Mouse (Mus musculus) thymus, postnatal 4 days (tissue): ENCODE measurements around the gene C130032M10Rik.

Experiments
- DNase-seq: peaks from one replicate; pipeline ENCODE4 v3.0.0; 2021

The C130032M10Rik gene

DNA sequence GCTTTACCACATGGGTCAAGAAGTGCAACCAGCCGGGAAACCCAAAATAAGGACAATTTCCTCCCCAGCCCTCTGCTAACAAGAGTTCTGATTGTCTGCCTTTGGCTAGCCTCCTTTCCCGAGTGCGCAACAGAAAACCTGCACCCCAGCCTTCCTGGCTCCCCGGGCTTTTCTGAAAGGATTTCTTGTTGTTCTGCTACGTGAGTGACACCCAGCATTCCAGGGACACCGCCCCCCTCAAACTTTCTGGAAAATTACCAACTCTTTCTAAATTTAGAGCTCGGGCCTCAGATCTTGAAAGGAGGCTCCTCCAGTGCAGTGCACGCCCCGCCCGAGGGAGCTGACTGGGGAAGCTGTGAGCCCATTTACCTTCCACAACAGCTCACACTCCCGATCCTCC lies at the start of gene C130032M10Rik:
Gene C130032M10Rik (plus strand): TSS at position 334 of the 400 bp plus-strand sequence.
- no peak for DNase-seq

DNA sequence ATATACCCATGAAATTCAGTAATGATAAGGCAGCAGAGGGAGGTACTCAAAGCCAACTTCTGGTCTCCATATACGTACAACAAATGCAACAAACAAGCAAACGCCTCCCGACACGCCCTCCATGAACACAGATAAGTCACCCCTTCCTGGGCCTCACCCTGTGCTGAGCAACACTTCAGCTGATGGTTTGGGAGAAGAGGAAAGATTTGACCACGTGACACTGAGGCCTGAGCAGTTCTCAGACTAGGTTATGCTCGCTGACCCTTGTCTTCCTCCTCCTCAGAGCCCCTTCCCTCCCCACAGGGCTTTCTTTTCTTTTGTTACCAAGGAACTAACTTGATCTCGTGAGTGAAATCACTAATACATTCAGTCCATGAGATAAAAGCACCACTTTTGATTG lies 48.6 kb upstream of the C130032M10Rik start:
- DNase-seq = no peak

DNA sequence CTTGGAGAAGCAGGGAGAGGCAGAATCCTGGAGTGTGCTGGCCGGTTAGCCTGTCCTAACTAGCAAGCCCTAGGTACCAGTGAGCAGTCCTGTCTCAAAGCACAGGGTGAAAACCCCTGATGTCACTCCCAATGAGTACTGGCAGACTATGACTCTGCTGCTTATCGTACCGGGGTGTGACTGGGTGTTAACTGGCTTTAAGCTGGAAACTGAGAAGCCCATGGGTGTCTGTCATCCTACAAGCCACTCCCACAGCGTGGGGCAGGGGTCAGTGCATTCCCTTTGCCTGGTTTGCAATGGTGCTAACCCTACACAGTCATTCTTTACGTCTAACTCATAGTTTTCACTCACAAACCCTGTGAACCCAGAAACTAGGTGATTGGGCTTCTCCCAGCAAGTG lies 47.3 kb upstream of the C130032M10Rik start:
- no peak for DNase-seq

DNA sequence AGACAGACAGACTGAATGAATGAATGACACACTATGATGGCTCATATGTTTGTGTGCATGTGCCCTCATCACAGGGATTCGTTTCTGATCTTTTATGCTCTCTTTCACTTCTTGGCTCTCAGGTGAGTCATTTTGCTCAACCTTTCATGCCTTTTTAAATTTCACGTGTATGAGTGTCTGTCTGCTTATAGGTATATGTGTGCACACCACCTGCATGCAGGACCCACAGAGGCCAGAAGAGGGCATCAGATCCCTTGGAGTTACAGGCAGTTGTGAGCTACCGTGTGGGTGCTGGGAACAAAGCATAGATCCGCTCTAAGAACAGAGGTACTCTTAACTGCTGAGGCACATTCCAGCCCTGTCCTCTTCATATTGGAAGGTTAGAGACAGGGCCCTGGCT lies 46.8 kb upstream of the C130032M10Rik start:
- no peak for DNase-seq

DNA sequence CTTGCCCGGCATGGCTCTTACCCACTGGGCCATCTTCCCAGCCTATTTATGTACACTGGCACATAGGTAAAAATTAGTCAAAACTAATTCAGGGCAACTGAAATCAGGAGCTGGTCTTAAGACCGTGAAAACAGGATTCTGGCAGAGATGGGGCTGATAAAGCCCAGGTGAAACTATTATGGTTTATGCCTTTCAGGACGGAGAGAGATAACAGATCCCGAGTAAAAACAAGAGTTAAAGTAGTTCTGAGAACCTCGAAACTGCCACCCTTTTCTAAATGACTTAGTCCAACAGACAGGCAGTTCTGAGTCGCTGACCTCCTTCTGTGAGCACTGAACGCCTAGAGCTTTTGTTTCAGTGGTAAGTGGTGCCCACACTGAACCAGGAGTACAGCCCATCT lies 43.6 kb upstream of the C130032M10Rik start:
- DNase-seq = no peak

DNA sequence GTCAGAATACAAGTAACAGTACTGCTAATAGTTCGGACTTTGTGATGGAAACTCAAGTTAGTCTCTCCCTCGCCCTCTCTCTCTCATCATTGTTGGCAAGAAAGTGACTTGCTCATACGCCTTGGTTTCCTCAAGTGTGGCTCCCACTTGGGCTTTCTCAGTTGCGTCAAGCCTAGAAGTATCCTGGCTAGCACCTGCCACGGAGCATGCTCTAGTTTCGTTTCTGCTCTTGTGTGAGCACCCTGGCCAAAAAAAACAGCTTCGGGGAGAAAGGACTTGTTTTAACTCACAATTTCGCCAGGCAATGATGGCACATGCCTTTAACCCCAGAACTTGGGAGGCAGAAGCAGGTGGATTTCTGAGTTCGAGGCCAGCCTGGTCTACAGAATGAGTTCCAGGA lies 38.5 kb upstream of the C130032M10Rik start:
- no peak for DNase-seq

DNA sequence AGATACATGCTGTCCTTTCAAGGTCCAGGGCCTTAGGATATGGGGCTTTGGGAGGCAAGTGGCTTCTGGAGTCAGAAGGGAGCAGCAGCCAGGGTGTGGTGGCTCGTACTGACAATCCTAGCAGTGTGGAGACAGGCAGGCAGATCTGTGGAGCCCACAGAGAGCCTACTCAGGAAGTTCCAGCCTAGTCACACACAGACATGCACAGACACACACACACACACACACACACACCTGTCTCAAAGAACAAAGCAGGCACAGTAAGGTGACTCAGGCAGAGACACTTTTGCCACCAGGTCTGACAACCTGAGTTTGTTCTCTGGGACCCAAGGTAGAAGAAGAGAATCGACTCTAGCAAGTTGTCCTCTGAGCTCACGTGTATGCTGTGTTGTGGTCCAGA lies 34.6 kb upstream of the C130032M10Rik start:
- DNase-seq = no peak

DNA sequence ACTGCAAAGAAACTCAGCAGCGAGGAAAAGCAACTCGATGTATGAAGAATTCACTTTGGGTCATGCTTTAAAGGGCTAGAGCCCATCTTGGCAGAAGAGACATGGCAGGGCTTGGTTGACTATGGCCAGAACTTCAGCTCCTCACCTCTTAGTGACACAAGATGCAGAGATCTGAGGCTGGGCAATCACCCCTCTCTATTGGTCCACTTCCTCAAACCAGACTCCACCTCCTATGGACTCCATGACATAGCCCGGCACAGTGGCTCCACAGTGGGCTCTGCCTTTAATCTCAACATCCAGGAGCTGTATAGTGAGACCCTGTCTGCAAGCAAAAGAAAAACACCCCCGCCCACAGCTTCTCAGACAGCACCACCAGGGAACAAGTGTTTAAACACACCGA lies 30.7 kb upstream of the C130032M10Rik start:
- no peak for DNase-seq

DNA sequence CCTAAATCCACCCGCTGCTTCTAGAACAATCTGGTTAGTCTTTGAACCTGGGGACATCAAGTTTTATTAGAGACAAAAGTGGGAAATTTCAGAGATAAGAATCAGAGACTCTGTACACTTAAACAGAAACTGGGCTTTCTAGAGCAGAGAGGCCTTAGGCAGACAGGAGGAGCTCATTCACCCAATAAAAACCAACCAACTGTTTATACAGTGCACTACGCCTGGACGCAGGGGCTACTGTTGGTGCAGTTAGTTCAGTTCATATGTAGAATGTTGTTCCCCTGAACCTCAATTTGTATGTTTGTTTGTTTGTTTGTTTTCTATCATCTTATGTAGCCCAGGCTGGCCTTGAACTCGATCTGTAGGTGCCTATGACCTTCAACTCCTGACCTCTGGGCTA lies 28.7 kb upstream of the C130032M10Rik start:
- no peak for DNase-seq

DNA sequence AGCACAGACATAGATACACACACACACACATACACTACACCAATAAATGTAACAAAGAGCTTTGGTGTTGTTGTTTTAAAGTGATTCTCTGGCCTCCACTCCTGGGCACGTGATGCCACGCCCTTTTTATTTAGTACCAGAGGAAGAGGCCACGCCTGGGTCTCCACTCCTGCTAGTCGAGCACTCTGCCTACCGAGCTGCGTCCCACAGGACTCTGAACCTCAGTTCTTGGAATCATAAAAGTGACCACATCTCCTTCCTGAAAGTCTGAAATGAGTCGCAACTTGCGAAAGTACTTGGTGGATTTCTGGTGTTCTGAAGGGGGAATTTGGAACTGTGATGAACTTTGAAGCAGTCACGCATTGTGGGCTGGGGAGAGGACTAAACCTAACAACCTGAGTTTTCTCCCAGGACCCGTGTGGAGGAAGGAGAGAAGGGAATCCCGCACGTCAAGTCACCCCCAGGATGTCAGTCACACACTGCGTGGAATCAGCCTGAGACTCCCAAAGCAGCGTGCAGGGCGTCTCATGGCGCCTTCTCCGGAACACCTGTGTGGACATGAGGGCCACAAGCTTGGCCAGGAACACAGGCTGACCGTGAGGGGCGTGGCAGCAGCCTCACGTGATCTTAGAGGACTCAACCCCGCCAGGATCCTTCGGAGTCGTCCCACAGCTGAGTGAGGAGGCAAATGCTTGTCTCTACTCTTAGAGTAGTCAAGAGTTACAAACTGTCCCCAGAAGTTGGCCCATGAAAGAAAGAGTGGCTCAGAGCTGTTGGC lies 27.8 kb upstream of the C130032M10Rik start:
- no peak for DNase-seq

DNA sequence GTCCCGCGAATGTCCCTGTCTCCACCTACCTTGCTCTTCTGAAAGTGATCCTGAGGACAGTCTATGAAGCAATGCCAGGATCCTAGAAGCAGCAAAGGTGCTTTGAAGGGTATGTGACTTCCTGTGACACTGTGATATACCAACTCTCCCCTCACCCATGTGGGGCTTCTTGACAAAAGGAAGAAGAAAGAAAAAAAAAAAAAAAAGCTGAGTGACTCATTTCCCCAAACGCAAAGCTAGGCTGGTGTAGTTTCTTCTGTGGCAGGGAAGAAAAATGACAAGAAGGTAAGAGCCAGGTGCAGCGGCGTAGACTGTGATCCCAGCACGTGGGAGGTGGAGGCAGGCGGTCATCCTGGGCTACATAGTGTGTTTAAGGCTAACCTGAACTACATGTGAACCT lies 19.0 kb upstream of the C130032M10Rik start:
- DNase-seq = peak; percentile 59

DNA sequence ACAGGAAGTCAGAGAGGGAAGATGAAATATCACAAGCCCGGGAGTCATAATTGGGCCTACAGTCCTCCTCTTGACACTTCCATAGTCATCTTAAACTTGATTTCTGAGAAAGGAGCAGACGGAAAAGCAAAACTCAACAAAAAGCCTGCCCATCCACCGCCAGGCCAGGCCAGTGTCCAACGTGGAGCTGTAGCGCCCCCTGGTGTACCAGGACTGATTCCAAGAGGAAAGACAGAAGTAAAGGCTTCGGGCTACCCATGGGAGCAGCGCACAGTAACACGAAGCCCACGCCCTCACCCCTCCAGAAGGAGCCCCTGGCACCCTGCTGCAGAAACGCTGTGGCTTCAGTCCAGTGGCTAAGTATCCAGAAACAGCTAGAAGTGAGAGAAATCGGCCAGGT lies 17.3 kb upstream of the C130032M10Rik start:
- DNase-seq = peak; percentile 98

DNA sequence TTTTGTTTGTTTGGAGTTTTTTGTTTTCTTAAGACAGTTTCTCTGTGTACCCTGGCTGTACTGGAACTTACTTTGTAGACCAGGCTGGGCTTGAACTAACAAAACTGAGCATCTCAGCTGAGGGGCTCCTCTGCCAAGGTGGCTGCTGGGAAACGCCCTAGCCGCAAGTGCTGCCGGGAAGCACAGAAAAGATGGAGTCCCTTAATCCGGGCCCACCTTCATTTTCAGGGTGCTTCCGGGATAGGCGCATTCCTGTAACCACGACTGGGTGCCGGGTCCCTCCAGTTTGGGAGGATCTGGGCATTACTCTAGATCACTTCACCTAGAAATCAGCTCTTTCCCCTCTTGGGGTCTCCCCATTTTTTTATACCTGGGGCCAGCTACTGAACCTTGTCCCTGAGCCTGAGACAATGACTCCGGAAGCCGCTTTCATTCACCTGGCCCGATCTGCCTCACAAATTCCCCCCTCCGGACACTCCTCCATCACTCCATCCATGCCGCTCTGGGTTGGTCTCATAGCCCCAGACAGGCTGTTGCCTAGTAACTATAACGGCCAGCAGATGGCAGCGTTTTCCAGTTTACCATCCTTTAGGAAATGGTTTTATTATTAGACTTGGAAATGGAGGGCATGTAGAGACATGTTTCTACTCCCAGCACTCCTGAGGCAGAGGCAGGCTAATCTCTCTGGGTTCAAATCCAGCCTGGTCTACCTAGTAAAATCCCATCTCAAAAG lies 15.5 kb upstream of the C130032M10Rik start:
- DNase-seq = peak; percentile 83

DNA sequence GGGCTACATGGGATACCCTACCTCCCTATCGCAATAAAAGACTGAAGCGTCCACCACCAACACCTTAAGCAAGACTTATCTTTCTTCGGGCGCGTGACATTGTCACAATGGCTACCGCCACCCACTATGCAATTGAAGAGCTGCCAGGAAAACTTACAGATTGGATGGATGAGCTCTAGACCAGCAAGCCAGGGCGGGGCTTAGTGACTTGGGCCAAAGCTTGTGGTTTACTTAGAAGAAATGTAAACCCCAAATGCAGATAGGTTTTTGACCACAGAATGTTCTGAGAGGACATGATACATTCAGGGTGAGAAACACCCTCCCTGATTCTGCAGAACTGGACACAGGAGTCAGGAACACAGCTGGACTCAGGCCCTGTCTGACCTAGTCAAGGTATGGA lies 14.4 kb upstream of the C130032M10Rik start:
- DNase-seq = no peak

DNA sequence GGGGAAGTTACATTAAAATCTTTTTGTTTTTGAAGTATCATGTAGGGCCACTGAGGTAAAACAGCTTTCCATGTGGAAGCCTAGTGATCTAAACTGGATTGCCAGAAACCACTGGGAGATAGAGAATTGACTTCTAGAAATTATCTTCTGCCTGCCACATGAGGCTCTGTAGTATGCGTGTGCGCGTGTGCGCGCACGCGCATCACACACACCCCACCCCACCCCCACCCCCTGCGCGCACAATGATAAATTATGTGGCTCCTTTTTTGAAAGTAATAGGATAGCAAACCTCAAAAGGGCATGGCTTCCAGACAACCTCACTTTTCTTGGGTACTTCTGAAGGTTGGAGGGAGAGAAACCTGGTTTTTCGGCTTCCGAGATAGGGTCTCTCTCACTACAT lies 13.6 kb upstream of the C130032M10Rik start:
- no peak for DNase-seq

DNA sequence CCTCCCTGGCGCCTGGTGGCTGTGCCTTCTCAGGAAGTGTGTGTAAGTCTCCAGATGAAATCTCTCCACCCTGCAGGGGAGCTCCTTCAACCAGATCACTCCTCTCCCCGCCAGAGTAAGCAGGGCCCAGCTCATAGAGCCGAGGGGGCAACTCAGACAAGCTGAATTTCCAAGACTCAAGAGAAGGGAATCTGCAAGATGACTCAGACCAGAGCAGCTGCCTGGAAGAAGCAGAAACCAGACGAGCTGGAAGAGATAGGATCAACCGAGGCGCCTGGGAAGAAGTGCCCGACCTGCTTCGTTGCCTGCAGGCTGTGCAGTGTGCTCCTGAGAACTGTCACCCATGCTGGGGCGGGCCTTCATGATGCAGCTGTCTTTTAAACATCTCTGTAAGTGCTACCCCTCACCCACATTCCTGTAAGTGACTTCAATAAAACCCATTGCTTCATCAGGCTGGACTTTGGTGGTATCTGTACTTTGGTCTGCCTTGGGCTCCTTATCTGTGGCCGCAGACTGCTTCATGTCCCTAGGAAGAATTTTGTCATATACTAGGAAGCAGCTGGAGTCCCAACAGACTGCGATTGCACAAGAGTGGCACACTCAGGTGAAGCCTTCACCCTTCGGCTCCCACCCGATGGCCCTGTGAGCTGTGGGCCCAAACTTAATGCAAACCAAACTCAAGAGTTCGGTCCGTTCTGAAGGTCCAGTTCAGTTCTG lies 12.6 kb upstream of the C130032M10Rik start:
- DNase-seq = no peak

DNA sequence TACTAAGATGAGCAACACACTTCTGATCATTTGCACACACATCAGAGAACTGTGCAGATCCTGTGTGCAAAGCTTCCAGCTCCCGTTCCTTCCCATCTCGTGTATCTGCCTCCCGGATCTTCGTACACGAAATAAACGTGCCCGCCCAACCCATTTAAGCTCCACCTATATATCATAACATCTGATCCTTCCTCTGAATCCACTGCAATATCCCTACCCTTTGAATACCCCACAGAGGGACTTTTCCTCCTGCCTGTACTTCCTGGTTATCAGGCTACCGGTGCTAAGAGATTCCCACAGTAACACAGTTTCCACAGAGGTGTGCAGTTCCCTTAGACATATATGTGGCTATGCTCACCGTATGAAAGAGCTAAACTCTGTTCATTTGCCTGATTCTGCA lies 10.7 kb upstream of the C130032M10Rik start, which contains the start of gene Ccr4:
Gene Ccr4 (minus strand): TSS at position 101 of the 400 bp plus-strand sequence.
- DNase-seq = no peak

DNA sequence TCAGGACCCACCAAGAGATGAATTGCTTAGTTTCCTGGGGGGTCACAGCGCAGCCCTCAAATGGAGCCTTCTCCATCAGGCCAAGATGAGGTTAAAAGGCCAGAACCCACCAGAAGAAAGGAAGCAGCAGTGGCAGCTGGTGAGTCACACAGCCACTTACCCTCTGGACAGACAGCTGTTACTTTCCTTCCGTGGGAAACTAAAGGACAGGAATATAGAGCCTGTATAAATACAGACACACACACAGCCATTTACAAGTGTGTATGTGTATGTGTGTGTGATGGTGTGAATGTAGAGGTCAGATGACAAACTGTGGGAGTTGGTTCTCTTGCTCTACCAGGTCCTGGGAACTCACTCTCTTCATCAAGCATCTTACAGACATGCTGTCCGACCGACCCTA lies 8.9 kb upstream of the C130032M10Rik start:
- DNase-seq = no peak

DNA sequence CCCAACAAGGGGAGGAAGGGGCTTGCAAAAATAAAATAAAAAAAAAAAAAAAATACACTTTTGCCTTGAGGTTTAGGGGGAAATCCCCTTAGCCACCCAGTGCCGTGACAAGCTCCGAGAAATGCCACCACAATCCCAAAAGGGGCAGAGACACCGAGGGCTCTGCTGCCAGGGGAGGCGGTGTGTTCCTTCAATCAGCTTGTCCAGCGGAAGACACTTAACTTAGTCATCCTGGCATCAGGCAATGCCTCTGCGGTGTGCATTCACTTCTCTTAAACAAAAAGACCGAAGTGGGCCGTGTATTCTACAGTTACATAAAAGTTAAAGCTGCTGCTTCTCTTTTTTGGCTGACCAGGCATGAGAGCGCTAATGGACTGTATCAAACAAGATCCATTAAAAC lies 8.1 kb upstream of the C130032M10Rik start:
- DNase-seq = no peak

DNA sequence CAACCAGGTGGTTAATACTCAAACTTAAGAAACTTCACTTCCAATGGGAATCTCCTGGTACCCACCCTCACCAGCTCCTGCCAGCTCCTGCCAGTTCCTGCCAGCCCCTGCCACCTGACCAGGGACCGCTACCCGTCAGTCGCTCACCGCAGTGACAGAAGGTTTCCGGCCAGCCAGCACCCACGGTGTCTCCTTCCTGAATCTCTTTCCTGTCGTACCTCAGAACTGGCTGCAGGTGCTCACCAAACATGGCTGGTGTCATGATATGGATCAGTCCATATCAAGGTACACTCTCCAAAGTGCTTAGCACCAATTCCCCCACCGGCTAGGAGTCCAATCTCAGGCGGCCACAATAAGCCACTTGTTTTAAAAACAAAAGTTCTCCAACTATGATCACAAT lies 5.7 kb upstream of the C130032M10Rik start:
- DNase-seq = peak; percentile 62

DNA sequence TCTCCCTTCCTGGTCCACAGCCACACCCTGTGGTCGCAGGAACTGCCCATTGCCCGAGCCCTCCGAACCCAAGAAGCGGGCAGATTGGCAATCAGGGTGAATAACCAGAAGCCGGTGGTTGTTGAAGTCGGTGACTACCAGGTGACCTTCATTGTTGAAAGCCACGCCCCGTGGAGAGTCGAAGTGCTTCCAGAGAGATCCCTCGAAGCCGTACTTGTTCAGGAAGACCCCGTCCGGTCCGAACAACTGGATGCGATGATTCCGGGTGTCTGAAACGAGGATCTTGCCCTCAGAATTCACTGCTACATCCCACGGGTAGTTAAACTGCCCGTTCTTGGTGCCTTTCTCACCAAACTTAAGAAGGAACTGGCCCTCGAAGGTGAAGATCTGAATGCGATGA lies 2.7 kb upstream of the C130032M10Rik start:
- DNase-seq = no peak

DNA sequence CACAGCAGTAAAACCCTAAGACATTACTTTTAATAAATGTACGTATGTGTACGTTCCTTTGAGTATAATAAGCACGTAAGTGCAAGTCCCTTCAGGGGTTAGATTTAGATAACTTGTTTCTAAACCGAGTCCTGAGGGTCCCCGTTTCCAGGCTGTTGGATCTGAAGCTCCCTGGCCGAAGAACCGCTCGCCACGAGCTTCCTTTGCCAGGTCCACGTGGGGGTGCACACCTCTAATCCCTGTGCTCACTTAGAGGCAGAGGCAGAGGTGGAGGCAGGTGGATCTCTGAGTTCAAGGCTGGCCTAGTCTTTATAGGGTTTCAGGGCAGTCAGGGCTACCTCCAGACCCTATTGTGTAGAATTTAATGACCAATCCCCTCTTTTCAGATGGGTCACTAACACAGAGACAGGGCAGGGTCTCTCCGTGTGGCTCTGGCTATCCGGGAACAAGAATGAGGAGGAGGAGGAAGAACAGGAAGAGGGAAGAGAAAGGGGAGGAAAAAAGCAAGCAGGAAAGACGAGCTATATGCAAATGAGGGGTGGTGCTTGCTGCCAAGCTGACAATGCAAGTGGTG lies 2.5 kb downstream of the C130032M10Rik start:
- no peak for DNase-seq

DNA sequence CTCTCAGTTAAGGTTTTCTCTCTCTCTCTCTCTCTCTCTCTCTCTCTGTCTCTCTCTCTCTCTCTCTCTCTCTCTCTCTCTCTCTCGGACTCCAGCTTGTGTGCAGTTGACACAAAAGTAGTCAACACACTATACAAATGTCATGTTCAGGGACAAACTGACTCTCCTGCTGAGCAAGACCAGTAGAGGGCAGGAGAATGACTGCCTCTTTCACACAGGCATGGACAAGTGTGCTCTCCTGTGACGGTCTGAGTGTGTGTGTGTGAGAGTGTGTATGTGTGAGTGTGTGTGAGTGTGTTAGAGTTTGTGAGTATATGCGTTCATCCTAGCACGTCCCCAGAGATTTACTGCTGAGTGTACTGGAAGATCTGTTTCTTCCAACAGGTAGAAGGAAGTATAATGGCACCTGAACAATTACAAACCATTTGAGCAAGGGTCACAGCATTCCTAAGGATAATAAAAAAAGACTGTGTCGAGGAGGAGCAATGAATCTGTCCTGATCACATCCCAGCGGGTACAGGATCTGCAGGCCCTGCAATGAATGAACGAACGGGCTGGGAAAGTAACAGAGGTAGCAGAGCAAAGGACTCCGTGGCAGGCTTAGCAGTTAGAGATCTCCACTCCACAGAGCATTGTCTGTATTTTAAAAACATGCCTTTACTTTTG lies 3.4 kb downstream of the C130032M10Rik start:
- DNase-seq = no peak
